ENCODE assay signal across 13 mouse cellular contexts in the genomic region with DNA sequence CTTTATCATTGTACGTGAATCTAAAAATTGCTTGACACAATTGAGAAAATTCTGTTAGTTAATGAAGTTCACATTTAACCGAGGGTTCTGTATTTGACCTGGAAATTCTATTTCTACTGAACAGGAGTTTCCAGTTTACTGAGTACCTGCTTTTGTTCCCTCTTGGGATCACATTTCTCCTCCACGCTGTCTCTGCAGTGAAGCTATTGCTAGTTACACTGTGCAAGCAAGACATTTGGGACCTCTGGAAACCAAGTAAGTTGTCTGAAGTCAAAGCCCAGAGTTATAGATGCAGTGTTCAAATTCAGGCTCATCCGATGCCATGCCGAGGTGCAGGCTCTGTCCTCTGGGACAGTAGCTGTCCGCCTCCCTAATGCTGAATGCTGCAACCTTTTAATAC.
"Had no signal": no experiment of that assay in that cellular context is flagged by ENCODE, and none has a peak within 500 bp of the region (broad histone marks: within the 10 kb centered on the region; RNA-seq: fewer than 3 reads in every experiment).

No protein-coding gene starts in this region.

- DNase-seq: liver, postnatal 0 days; right cerebral cortex, postnatal 14 days; thymus, adult 18-20 months; thymus, postnatal 14 days; thymus, postnatal 36 days had no signal

- H3K9ac ChIP-seq: liver, postnatal 0 days; midbrain, embryonic 13.5 days; midbrain, embryonic 15.5 days; neural tube, embryonic 12.5 days; stomach, embryonic 15.5 days had no signal

- H3K27me3 ChIP-seq: megakaryocyte, embryonic 14.5 days; midbrain, embryonic 13.5 days; midbrain, embryonic 15.5 days; neural tube, embryonic 12.5 days; stomach, embryonic 15.5 days had no signal

- H3K9me3 ChIP-seq: midbrain, embryonic 13.5 days; midbrain, embryonic 15.5 days; neural tube, embryonic 12.5 days; stomach, embryonic 15.5 days had no signal

- ATAC-seq: liver, postnatal 0 days; midbrain, embryonic 15.5 days had no signal

- H3K27ac ChIP-seq: macrophage; midbrain, embryonic 13.5 days; midbrain, embryonic 15.5 days; neural tube, embryonic 12.5 days; stomach, embryonic 15.5 days; stomach, postnatal 0 days had no signal

- H3K4me2 ChIP-seq: midbrain, embryonic 11.5 days; midbrain, embryonic 13.5 days; midbrain, embryonic 15.5 days; neural tube, embryonic 12.5 days; stomach, embryonic 15.5 days had no signal

- H3K4me1 ChIP-seq: stomach, embryonic 15.5 days had no signal

- H3K4me3 ChIP-seq: megakaryocyte, embryonic 14.5 days; midbrain, embryonic 13.5 days; midbrain, embryonic 15.5 days; neural tube, embryonic 12.5 days; stomach, embryonic 15.5 days had no signal

- H3K36me3 ChIP-seq: midbrain, embryonic 13.5 days; midbrain, embryonic 15.5 days; neural tube, embryonic 12.5 days; stomach, embryonic 15.5 days had no signal
